Mouse (Mus musculus) heart, postnatal 14 days (tissue): ENCODE measurements around the gene Olfr1058. TPM values are rescaled to one million over a fixed set of nuclear protein-coding genes. Genes with fewer than 3 reads are reported as not detected.
"Not testable (repeated sequence)": the region's sequence is repeated elsewhere in the genome, so short reads cannot be mapped to it uniquely, and the experiment has no call there.

Source experiments
- DNase-seq, 2 experiments: peaks; one replicate each; pipeline ENCODE4 v3.0.0; 2021 to 2022
- intact Hi-C: fragments of 180-260 bp; cut with DNase I; formaldehyde crosslinking; loops from one replicate; pipeline ENCODE4 v1.15.1; 2025
- long read RNA-seq, 2 experiments: library from polyadenylated mRNA; stranded (forward); transcript quantifications; one replicate each; pipeline ENCODE4 v2.0.0; 2021
- total RNA-seq, 2 experiments: library from RNA; stranded (reverse); gene quantifications; 2 replicates each; pipeline ENCODE4 v1.2.3; 2021

The Olfr1058 gene
- not detected for total RNA-seq
- long read RNA-seq, experiment 1 = 0 reads
- long read RNA-seq, experiment 2 = 0 reads

- not testable (repeated sequence) for DNase-seq
Observed at GRCm38 (mm10) chr2:86388461-86388860, at the start of gene Olfr1058. TSS of gene Olfr1058 (minus strand) at chr2:86388561.

GRCm38 (mm10) chr2:86428511-86428910 is 40.1 kb upstream of the Olfr1058 start:
- DNase-seq, intact Hi-C loops: not testable (repeated sequence)

More at GRCm38 (mm10) chr2:86388461-86388860, at the start of gene Olfr1058:
- intact Hi-C loops = not testable (repeated sequence)

GRCm38 (mm10) chr2:86426649-86427048 is 38.3 kb upstream of the Olfr1058 start, which contains the start of gene Olfr1062:
TSS of gene Olfr1062 (minus strand) at chr2:86426749.
- DNase-seq, intact Hi-C loops: not testable (repeated sequence)

- intact Hi-C loops = no loop called here
- no peak for DNase-seq
Observed at GRCm38 (mm10) chr2:86413950-86414349, 25.6 kb upstream of the Olfr1058 start, which contains the start of gene Olfr1061. TSS of gene Olfr1061 (minus strand) at chr2:86414050.

GRCm38 (mm10) chr2:86395114-86395513 is 6.8 kb upstream of the Olfr1058 start:
- DNase-seq = no peak
- intact Hi-C loops = no loop called here

GRCm38 (mm10) chr2:86378293-86378692 is 10.1 kb downstream of the Olfr1058 start, which contains the start of gene Olfr1057:
TSS of gene Olfr1057 (minus strand) at chr2:86378393.
- intact Hi-C loops = no loop called here
- DNase-seq = no peak

- DNase-seq, intact Hi-C loops: not testable (repeated sequence)
Observed at GRCm38 (mm10) chr2:86366342-86366741, 22.0 kb downstream of the Olfr1058 start.

- intact Hi-C loops = no loop called here
- no peak for DNase-seq
Observed at GRCm38 (mm10) chr2:86362369-86362768, 26.0 kb downstream of the Olfr1058 start, which contains the start of gene Olfr1056. TSS of gene Olfr1056 (minus strand) at chr2:86362469.

GRCm38 (mm10) chr2:86351751-86352150 is 36.6 kb downstream of the Olfr1058 start:
- intact Hi-C loops, DNase-seq: not testable (repeated sequence)

GRCm38 (mm10) chr2:86350184-86350583 is 38.2 kb downstream of the Olfr1058 start, which contains the start of gene Olfr1055:
TSS of gene Olfr1055 (minus strand) at chr2:86350284.
- intact Hi-C loops = no loop called here
- no peak for DNase-seq

- intact Hi-C loops = no loop called here
- no peak for DNase-seq
Observed at GRCm38 (mm10) chr2:86335333-86335732, 53.0 kb downstream of the Olfr1058 start, which contains the start of gene Olfr1054. TSS of gene Olfr1054 (minus strand) at chr2:86335433.

Other genes with a start within 250 kb of the Olfr1058 start
- gene Olfr1040, start 241.8 kb downstream of the Olfr1058 start, total RNA-seq = not detected
- not detected for gene Olfr1042, start 226.7 kb downstream of the Olfr1058 start, total RNA-seq
- not detected for gene Olfr1043, start 221.0 kb downstream of the Olfr1058 start, total RNA-seq
- gene Olfr1044, start 210.7 kb downstream of the Olfr1058 start, total RNA-seq = not detected
- gene Olfr52, start 202.9 kb downstream of the Olfr1058 start, total RNA-seq = not detected
- gene Olfr1045, start 185.6 kb downstream of the Olfr1058 start, total RNA-seq = not detected
- gene Olfr1046, start 169.2 kb downstream of the Olfr1058 start, total RNA-seq = not detected
- gene Olfr1047, start 157.2 kb downstream of the Olfr1058 start, total RNA-seq = not detected
- not detected for gene Olfr1048, start 148.3 kb downstream of the Olfr1058 start, total RNA-seq
- gene Olfr1049, start 130.2 kb downstream of the Olfr1058 start, total RNA-seq = not detected
- gene Olfr1051, start 109.5 kb downstream of the Olfr1058 start, total RNA-seq = not detected
- gene Olfr1052, start 96.1 kb downstream of the Olfr1058 start, total RNA-seq = not detected
- not detected for gene Olfr1053, start 73.3 kb downstream of the Olfr1058 start, total RNA-seq
- not detected for gene Olfr1054, start 53.1 kb downstream of the Olfr1058 start, total RNA-seq
- not detected for gene Olfr1055, start 38.3 kb downstream of the Olfr1058 start, total RNA-seq
- not detected for gene Olfr1056, start 26.1 kb downstream of the Olfr1058 start, total RNA-seq
- gene Olfr1057, start 10.2 kb downstream of the Olfr1058 start, total RNA-seq = not detected
- gene Olfr1061, start 25.5 kb upstream of the Olfr1058 start, total RNA-seq = not detected
- gene Olfr1062, start 38.2 kb upstream of the Olfr1058 start, total RNA-seq = not detected
- gene Olfr1065, start 62.0 kb upstream of the Olfr1058 start, total RNA-seq = not detected
- not detected for gene Olfr1066, start 67.7 kb upstream of the Olfr1058 start, total RNA-seq
- gene Olfr228, start 98.8 kb upstream of the Olfr1058 start, total RNA-seq = not detected
- gene Olfr1076, start 119.9 kb upstream of the Olfr1058 start, total RNA-seq = not detected
- gene Olfr1079, start 153.9 kb upstream of the Olfr1058 start, total RNA-seq = not detected
- gene Olfr1080, start 169.7 kb upstream of the Olfr1058 start, total RNA-seq = not detected
- gene Olfr1082, start 210.4 kb upstream of the Olfr1058 start, total RNA-seq = not detected